Mouse (Mus musculus) forebrain, postnatal 0 days (tissue): Measurements from ENCODE around the gene Kif6. TPM values are rescaled to one million over a fixed set of nuclear protein-coding genes. Genes with fewer than 3 reads are reported as not detected.

Source experiments
- ATAC-seq: fragments of 200-750 bp; cut with Nextera tagmentation; 2 replicates; pipeline ENCODE4 v1.8.0; 2017; ENCODE audit warnings: mild to moderate bottlenecking, moderate library complexity
- DNase-seq: peaks from one replicate; pipeline ENCODE4 v3.0.0-alpha.2; 2015
- H3K27ac ChIP-seq: fragments of 300-500 bp; sonication (generic); 2 replicates; pipeline ENCODE4 v1.5.1; 2014; ENCODE audit warnings: low read depth, mild to moderate bottlenecking, antibody characterized with exemption, low read length, moderate library complexity, mixed read lengths
- H3K27me3 ChIP-seq: fragments of 300-500 bp; sonication (generic); 2 replicates; pipeline ENCODE4 v1.6.1; 2014; ENCODE audit warnings: mild to moderate bottlenecking, low read length, mixed read lengths; ENCODE audit not compliant: insufficient read depth
- H3K36me3 ChIP-seq: fragments of 300-500 bp; sonication (generic); 2 replicates; pipeline ENCODE4 v1.6.1; 2014; ENCODE audit warnings: mild to moderate bottlenecking, moderate library complexity; ENCODE audit not compliant: insufficient read depth
- H3K4me1 ChIP-seq: fragments of 300-500 bp; sonication (generic); 2 replicates; pipeline ENCODE4 v1.6.1; 2014; ENCODE audit warnings: antibody characterized with exemption; ENCODE audit not compliant: insufficient read depth
- H3K4me2 ChIP-seq: fragments of 300-500 bp; sonication (generic); 2 replicates; pipeline ENCODE4 v1.6.1; 2014; ENCODE audit warnings: low read depth, mild to moderate bottlenecking, moderate library complexity
- H3K4me3 ChIP-seq: fragments of 300-500 bp; sonication (generic); 2 replicates; pipeline ENCODE4 v1.5.1; 2014; ENCODE audit warnings: low read depth, low read length, mixed read lengths
- H3K9ac ChIP-seq: fragments of 300-500 bp; sonication (generic); 2 replicates; pipeline ENCODE4 v1.6.1; 2014; ENCODE audit warnings: mild to moderate bottlenecking
- H3K9me3 ChIP-seq: fragments of 300-500 bp; sonication (generic); 2 replicates; pipeline ENCODE4 v1.6.1; 2016; ENCODE audit warnings: low read length
- CTCF ChIP-seq: sonication (generic); IDR thresholded peaks from 2 replicates; pipeline ENCODE4 v1.5.1; 2016; ENCODE audit warnings: antibody characterized with exemption, control low read depth, low read depth
- WGBS: fragments of 180-500 bp; shearing (Covaris S2); extraction: QIAGEN DNeasy Blood & Tissue Kit; methylation state at CpG from one replicate; pipeline ENCODE4 v1.1.7; 2014; 5-methylcytosine and 5-hydroxymethylcytosine counted together
- polyA plus RNA-seq: library from polyadenylated mRNA; unstranded; fragments of >200 nt; fragmentation: Nextera tagmentation; extraction: Ambion mirVana; gene quantifications from 2 replicates; pipeline ENCODE4 v1.2.1, GENCODE M21; 2015
- total RNA-seq: library from RNA; depleted of rRNA; stranded (reverse); fragments of >200 nt; gene quantifications from 2 replicates; pipeline ENCODE4 v1.2.3, GENCODE M21; 2014

The Kif6 gene
- total and polyA plus RNA-seq, 2 experiments from 2014 or later: 2.0 to 7.4 TPM

GRCm38 (mm10) chr17:49741927-49742326 lies 127.0 kb downstream of the Kif6 start:
- Histone ChIP-seq H3K9me3 (no peaks in the 10 kb centered on the region), H3K4me2 (no peak overlapping the region), H3K36me3 (no peaks in the 10 kb centered on the region), H3K4me1 (no peaks in the 10 kb centered on the region), H3K4me3 (no peak overlapping the region), H3K27me3 (no peaks in the 10 kb centered on the region), H3K27ac (no peak overlapping the region), H3K9ac (no peak overlapping the region)
- no peak for DNase-seq
- 72% methylated on average over 5 of the region's 5 CpGs for WGBS
- ATAC-seq: no peak
- TF ChIP-seq CTCF: no peak

GRCm38 (mm10) chr17:49743580-49744463 lies 128.9 kb downstream of the Kif6 start:
- no peaks in the 10 kb centered on the region for H3K27me3 ChIP-seq
- no peaks in the 10 kb centered on the region for H3K9me3 ChIP-seq
- TF ChIP-seq CTCF: no peak
- H3K4me1 ChIP-seq: no peaks in the 10 kb centered on the region
- ATAC-seq: no peak
- no peak overlapping the region for H3K4me2 ChIP-seq
- H3K4me3 ChIP-seq: no peak overlapping the region
- no peak overlapping the region for H3K27ac ChIP-seq
- 44% methylated on average over 14 of the region's 14 CpGs for WGBS
- no peaks in the 10 kb centered on the region for H3K36me3 ChIP-seq
- H3K9ac ChIP-seq: no peak overlapping the region
- no peak for DNase-seq

GRCm38 (mm10) chr17:49750889-49751324 lies 136.0 kb downstream of the Kif6 start:
- no peaks in the 10 kb centered on the region for H3K27me3 ChIP-seq
- DNase-seq (no peak), ATAC-seq (no peak)
- no peaks in the 10 kb centered on the region for H3K4me1 ChIP-seq
- no peak overlapping the region for H3K27ac ChIP-seq
- no peak overlapping the region for H3K4me3 ChIP-seq
- no peak overlapping the region for H3K9ac ChIP-seq
- WGBS: 67% methylated on average over 6 of the region's 6 CpGs
- no peak overlapping the region for H3K4me2 ChIP-seq
- 0 out of 2 replicates have a peak, but pooled peaks cover 3% of the 10 kb centered on the region for H3K9me3 ChIP-seq
- no peak for TF ChIP-seq CTCF
- H3K36me3 ChIP-seq: no peaks in the 10 kb centered on the region

- Histone ChIP-seq H3K27me3 (no peaks in the 10 kb centered on the region), H3K27ac (no peak overlapping the region), H3K36me3 (no peaks in the 10 kb centered on the region), H3K4me2 (no peak overlapping the region), H3K4me1 (no peaks in the 10 kb centered on the region), H3K9me3 (0 out of 2 replicates have a peak, but pooled peaks cover 3% of the 10 kb centered on the region), H3K9ac (no peak overlapping the region), H3K4me3 (no peak overlapping the region)
- TF ChIP-seq CTCF: no peak
- 85% methylated on average over 7 of the region's 7 CpGs for WGBS
- ATAC-seq (no peak), DNase-seq (no peak)
Measured at GRCm38 (mm10) chr17:49753874-49754273, 138.9 kb downstream of the Kif6 start.

GRCm38 (mm10) chr17:49756862-49757261 lies 141.9 kb downstream of the Kif6 start:
- no peak overlapping the region for H3K27ac ChIP-seq

GRCm38 (mm10) chr17:49759047-49759446 lies 144.1 kb downstream of the Kif6 start:
- H3K27ac ChIP-seq: no peak overlapping the region
- H3K4me2 ChIP-seq: no peak overlapping the region
- H3K4me1 ChIP-seq: no peaks in the 10 kb centered on the region
- WGBS: 82% methylated on average over 4 of the region's 4 CpGs
- peak; percentile 11; the same call in 1 of the 2 replicates for TF ChIP-seq CTCF
- no peak overlapping the region for H3K9ac ChIP-seq
- 0 out of 2 replicates have a peak, but pooled peaks cover 3% of the 10 kb centered on the region for H3K9me3 ChIP-seq
- no peaks in the 10 kb centered on the region for H3K36me3 ChIP-seq
- no peak overlapping the region for H3K4me3 ChIP-seq
- no peaks in the 10 kb centered on the region for H3K27me3 ChIP-seq
- ATAC-seq (no peak), DNase-seq (no peak)

More at GRCm38 (mm10) chr17:49756862-49757261, 141.9 kb downstream of the Kif6 start:
- Histone ChIP-seq H3K4me2 (no peak overlapping the region), H3K9ac (no peak overlapping the region), H3K27me3 (no peaks in the 10 kb centered on the region), H3K4me3 (no peak overlapping the region), H3K4me1 (no peaks in the 10 kb centered on the region), H3K9me3 (0 out of 2 replicates have a peak, but pooled peaks cover 3% of the 10 kb centered on the region), H3K36me3 (no peaks in the 10 kb centered on the region)
- no peak for DNase-seq
- 75% methylated on average over 19 of the region's 19 CpGs for WGBS
- TF ChIP-seq CTCF: no peak
- peak; percentile 81 for ATAC-seq

- no peak overlapping the region for H3K27ac ChIP-seq
- H3K4me2 ChIP-seq: no peak overlapping the region
- no peaks in the 10 kb centered on the region for H3K4me1 ChIP-seq
- TF ChIP-seq CTCF: no peak
- 36% methylated on average over 11 of the region's 11 CpGs for WGBS
- no peaks in the 10 kb centered on the region for H3K9me3 ChIP-seq
- H3K4me3 ChIP-seq: no peak overlapping the region
- no peaks in the 10 kb centered on the region for H3K27me3 ChIP-seq
- H3K36me3 ChIP-seq: no peaks in the 10 kb centered on the region
- no peak for DNase-seq
- no peak for ATAC-seq
- no peak overlapping the region for H3K9ac ChIP-seq
Measured at GRCm38 (mm10) chr17:49761260-49761659, 146.3 kb downstream of the Kif6 start.
